Mouse (Mus musculus): ENCODE data around the gene Lsamp. TPM values are rescaled to one million over a fixed set of nuclear protein-coding genes. Genes with fewer than 3 reads are reported as not detected.
A peak's percentile ranks its signal among the peaks of the same experiment; 100 is the strongest.

The Lsamp gene
- polyA plus RNA-seq, 1 experiment from 2014 or later = 8.4 TPM

DNA sequence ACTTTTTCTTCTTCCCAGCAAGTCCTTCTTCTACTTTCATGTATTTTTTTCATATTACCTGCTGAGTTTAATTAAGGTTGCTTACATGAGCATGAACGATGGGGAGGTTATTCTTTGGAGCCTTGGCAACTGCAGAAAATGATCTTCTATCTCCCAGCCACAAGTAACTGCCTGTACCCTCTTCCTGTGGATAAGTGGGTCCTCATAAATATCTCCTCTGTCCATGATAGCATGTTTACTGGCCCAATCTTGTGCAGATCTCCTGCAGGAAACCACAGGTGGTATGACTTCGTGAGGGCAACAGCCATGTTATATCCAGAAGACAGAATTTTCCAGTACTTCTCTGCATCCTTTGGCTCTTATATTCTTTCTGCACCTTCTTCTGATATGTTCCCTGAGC lies 2129.1 kb downstream of the Lsamp start:
- WGBS = 83% methylated on average over 2 of the region's 2 CpGs
- ATAC-seq (ENCODE audit: insufficient number of reproducible peaks, low FRiP score, low TSS enrichment, low read depth) = no peak
- H3K9me3 ChIP-seq (replicated peaks) = no peaks in the 10 kb centered on the region

DNA sequence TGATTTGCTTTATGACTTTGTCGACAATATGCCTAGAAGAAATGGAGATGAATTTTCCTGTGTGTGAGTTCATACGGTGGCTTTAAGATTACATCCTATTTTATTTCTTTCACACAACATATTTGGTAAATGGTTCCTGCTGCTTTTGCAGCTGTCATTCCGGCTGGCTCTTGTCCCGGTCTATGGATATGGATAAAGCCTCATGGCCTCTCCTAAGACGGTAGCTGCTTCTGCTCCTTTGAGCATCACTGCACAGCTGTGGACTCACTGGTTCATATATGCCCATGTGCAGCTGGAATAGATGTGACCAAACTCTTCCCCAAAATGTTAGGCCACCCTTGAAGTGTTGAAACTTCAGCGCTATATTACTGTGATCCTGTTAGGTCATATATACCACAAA lies 2137.6 kb downstream of the Lsamp start:
- no peak for ATAC-seq (ENCODE audit: insufficient number of reproducible peaks, low FRiP score, low TSS enrichment, low read depth)
- Histone ChIP-seq H3K4me2 (replicated peaks) (no peak overlapping the region), H3K9ac (no peak overlapping the region), H3K27ac (replicated peaks) (no peak overlapping the region), H3K27me3 (no peaks in the 10 kb centered on the region), H3K4me1 (no peaks in the 10 kb centered on the region), H3K36me3 (no peaks in the 10 kb centered on the region), H3K4me3 (replicated peaks) (no peak overlapping the region), H3K9me3 (replicated peaks) (no peaks in the 10 kb centered on the region)
- WGBS = 73% methylated on average over 6 of the region's 6 CpGs

More for the DNA sequence above, 2129.1 kb downstream of the Lsamp start:
- Histone ChIP-seq H3K36me3 (no peaks in the 10 kb centered on the region), H3K4me1 (no peaks in the 10 kb centered on the region), H3K4me3 (replicated peaks) (no peak overlapping the region), H3K9ac (no peak overlapping the region), H3K27ac (replicated peaks) (no peak overlapping the region), H3K27me3 (no peaks in the 10 kb centered on the region), H3K4me2 (replicated peaks) (no peak overlapping the region)

DNA sequence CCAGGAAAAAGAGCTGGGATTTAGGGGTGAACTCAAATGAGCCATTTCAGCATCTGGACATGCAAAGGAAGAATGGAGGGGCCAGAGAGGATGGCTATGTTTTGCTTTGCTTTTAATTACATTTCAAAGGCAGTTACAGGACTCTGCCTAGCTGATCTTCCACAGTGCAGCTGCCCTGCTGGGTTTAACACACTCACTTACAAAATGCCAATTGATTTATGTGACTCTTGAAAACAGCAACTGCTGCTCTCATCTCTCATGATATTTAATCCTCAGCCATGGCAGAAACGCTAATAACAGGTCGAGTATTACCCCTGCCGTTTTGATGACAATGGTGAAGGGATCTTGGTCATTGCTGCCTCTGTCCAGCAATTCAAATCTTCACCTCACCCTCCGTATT lies 2139.7 kb downstream of the Lsamp start:
- no peaks in the 10 kb centered on the region for H3K27me3 ChIP-seq
- no peak for ATAC-seq (ENCODE audit: insufficient number of reproducible peaks, low FRiP score, low TSS enrichment, low read depth)
- H3K27ac ChIP-seq (replicated peaks) = no peak overlapping the region
- no peak overlapping the region for H3K4me2 ChIP-seq (replicated peaks)
- no peaks in the 10 kb centered on the region for H3K9me3 ChIP-seq (replicated peaks)
- WGBS = 62% methylated on average over 4 of the region's 4 CpGs
- H3K4me3 ChIP-seq (replicated peaks) = no peak overlapping the region
- H3K36me3 ChIP-seq = no peaks in the 10 kb centered on the region
- no peaks in the 10 kb centered on the region for H3K4me1 ChIP-seq
- no peak overlapping the region for H3K9ac ChIP-seq

DNA sequence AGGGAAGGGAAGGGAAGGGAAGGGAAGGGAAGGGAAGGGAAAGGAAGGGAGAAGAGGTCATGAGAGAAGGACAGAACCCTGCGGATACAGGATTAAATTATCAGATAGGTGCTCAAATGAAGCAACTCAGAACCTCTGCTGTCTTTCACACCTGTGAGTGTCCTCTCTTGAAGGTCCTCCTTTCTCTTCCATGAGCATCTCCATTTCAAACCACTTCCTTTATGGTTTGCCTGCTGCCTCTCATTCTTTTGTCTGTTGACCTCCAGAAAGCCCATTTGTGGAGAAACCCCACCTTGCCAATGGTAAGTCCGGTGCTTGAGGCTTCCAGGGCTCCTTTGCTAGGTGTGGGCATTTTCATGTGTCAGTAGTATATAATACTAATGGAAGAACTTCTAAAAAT lies 2141.9 kb downstream of the Lsamp start:
- H3K9me3 ChIP-seq (replicated peaks) = no peaks in the 10 kb centered on the region
- 96% methylated on average over 2 of the region's 2 CpGs for WGBS
- ATAC-seq (ENCODE audit: insufficient number of reproducible peaks, low FRiP score, low TSS enrichment, low read depth) = no peak
- no peaks in the 10 kb centered on the region for H3K27me3 ChIP-seq
- no peak overlapping the region for H3K4me3 ChIP-seq (replicated peaks)
- no peaks in the 10 kb centered on the region for H3K36me3 ChIP-seq
- H3K4me2 ChIP-seq (replicated peaks) = no peak overlapping the region
- no peaks in the 10 kb centered on the region for H3K4me1 ChIP-seq
- no peak overlapping the region for H3K27ac ChIP-seq (replicated peaks)
- no peak overlapping the region for H3K9ac ChIP-seq

DNA sequence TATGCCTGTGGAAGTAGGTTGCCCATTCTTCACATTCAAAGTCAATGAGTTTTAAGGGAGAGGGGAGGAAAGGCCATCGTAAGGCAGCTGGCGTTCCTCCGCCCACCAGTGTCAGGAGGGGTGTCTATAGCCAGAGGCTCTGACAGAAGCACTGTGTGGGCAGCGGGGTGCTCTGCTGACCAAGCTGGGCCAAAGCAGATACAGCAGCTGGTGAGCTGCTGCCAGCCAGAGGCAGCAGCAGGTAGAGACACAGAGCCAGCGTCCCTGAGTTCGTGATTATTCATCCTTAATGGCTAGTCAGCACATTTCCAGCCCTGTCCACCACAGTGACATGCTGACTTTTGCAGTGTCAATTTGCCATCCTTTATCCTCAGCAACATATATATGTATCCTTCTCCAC lies 2163.0 kb downstream of the Lsamp start:
- Histone ChIP-seq H3K9me3 (replicated peaks) (no peaks in the 10 kb centered on the region), H3K4me3 (replicated peaks) (no peak overlapping the region), H3K27ac (replicated peaks) (no peak overlapping the region), H3K27me3 (no peaks in the 10 kb centered on the region), H3K4me1 (no peaks in the 10 kb centered on the region), H3K9ac (no peak overlapping the region), H3K4me2 (replicated peaks) (no peak overlapping the region), H3K36me3 (no peaks in the 10 kb centered on the region)
- WGBS = 71% methylated on average over 6 of the region's 6 CpGs
- no peak for ATAC-seq (ENCODE audit: insufficient number of reproducible peaks, low FRiP score, low TSS enrichment, low read depth)

DNA sequence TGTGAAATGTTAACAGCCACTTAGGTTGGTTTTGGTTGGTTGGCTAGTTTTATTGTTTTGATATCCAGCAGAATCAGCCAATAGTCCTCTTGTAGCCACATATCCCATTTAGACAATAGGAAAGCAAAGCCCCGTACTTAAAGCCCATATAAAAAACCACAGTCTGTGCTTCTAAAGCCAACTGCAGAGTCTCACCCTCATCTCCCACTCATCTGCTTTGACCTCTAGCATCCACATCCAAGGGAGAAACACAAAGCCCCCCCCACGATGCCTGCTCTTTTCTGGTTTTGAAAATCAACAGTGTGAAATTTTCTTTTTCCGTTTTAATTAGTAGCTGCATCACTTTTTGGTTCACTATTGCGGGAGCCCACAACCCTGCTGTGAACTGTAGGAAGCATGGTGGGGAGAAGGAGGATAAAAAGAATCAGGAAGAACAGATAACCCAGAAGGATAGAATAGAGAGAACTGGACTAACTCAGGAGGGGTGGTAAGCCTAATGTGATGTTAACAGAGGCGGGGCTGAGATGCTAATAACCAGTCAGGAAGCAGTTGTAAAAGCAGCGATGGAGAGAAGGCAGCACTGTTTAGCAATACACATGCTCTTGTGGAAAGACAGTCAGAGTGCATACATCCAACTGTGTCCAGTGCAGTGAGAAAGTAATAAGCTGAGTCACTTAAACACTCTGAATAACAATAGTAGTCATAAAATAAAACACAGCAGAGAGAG lies 2165.2 kb downstream of the Lsamp start:
- ATAC-seq (ENCODE audit: insufficient number of reproducible peaks, low FRiP score, low TSS enrichment, low read depth) = no peak
- Histone ChIP-seq H3K9ac (no peak overlapping the region), H3K36me3 (no peaks in the 10 kb centered on the region), H3K4me2 (replicated peaks) (no peak overlapping the region), H3K4me3 (replicated peaks) (no peak overlapping the region), H3K27me3 (no peaks in the 10 kb centered on the region), H3K27ac (replicated peaks) (no peak overlapping the region), H3K9me3 (replicated peaks) (no peaks in the 10 kb centered on the region), H3K4me1 (0 out of 2 replicates have a peak, but pooled peaks cover 7% of the 10 kb centered on the region)
- 46% methylated on average over 6 of the region's 6 CpGs for WGBS

DNA sequence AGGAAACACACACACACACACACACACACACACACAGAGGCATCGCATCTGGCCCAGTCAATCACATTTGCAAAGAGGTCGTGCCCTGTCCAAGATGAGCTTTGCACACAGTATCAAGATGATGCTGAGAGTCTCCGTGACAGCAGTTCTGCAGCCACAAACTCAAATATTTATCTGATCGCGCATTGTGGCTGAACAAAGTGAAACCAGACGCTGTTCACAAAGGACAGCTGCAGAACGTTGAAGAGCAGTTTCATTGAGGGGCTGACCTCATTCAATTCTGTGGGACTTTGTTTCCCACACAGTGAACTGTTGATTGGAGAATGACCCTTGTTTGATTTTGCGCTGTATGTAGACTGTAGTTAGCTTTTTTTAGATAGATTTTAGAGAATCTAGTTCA lies 2168.5 kb downstream of the Lsamp start:
- Histone ChIP-seq H3K9me3 (replicated peaks) (no peaks in the 10 kb centered on the region), H3K4me2 (replicated peaks) (peak overlapping the region; percentile 15; the same call in 1 of the 2 replicates), H3K4me1 (peaks cover 7% of the 10 kb centered on the region; the same call in 1 of the 2 replicates), H3K9ac (no peak overlapping the region), H3K27me3 (no peaks in the 10 kb centered on the region), H3K36me3 (no peaks in the 10 kb centered on the region), H3K4me3 (replicated peaks) (no peak overlapping the region; the same call in 1 of the 2 replicates), H3K27ac (replicated peaks) (0 out of 2 replicates have a peak overlapping the region, but pooled peaks have one; percentile 44)
- ATAC-seq (ENCODE audit: insufficient number of reproducible peaks, low FRiP score, low TSS enrichment, low read depth) = peak; percentile 15; the same call in 1 of the 2 replicates
- 23% methylated on average over 8 of the region's 8 CpGs for WGBS

DNA sequence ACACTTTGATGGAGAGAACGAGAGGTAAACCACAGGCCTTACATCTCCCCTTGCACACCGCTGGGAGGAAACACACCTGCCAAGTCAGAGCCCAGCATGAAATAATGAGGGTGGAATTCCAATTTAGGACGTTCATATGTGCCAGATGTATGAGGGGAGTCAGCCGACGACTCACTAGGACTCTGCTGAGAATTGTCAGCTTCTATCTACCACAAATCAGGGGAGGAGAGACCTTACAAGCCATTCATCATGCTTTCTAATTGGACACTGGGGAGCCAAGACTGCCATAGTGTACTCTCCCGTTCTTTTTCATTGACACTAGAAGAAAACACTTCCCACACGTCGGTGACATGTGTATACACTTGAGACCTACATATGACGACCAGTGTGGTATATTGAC lies 2173.7 kb downstream of the Lsamp start:
- Histone ChIP-seq H3K9me3 (replicated peaks) (no peaks in the 10 kb centered on the region), H3K27ac (replicated peaks) (no peak overlapping the region), H3K4me1 (peaks cover 2% of the 10 kb centered on the region; the same call in 1 of the 2 replicates), H3K4me2 (replicated peaks) (no peak overlapping the region), H3K36me3 (no peaks in the 10 kb centered on the region), H3K4me3 (replicated peaks) (no peak overlapping the region), H3K9ac (no peak overlapping the region), H3K27me3 (no peaks in the 10 kb centered on the region)
- no peak for ATAC-seq (ENCODE audit: insufficient number of reproducible peaks, low FRiP score, low TSS enrichment, low read depth)
- 45% methylated on average over 9 of the region's 9 CpGs for WGBS

DNA sequence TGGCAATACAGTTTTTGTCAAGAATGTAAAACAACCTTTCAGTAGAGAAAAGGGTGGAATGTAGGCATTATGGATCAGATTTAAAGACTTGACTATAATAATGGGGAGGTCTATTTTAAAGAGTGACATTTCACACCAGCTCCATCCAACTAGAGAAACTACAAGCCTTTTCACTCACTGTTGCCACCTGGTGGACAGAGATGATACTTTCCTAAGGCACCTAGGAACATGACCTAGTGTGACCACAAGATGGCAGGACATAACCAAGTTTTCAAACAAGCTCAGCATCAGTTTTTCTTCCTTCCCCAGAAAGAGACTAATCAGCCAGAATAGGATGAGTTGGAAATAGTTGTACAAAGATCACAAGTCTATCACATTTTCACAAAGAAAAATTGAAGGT lies 2180.8 kb downstream of the Lsamp start:
- H3K9me3 ChIP-seq (replicated peaks) = no peaks in the 10 kb centered on the region
- no peaks in the 10 kb centered on the region for H3K4me1 ChIP-seq
- no peaks in the 10 kb centered on the region for H3K27me3 ChIP-seq
- no peak overlapping the region for H3K9ac ChIP-seq
- H3K36me3 ChIP-seq = no peaks in the 10 kb centered on the region
- H3K4me3 ChIP-seq (replicated peaks) = no peak overlapping the region
- no peak overlapping the region for H3K4me2 ChIP-seq (replicated peaks)
- 0 out of 2 replicates have a peak, but pooled peaks have one; percentile 11 for ATAC-seq (ENCODE audit: insufficient number of reproducible peaks, low FRiP score, low TSS enrichment, low read depth)
- no peak overlapping the region for H3K27ac ChIP-seq (replicated peaks)

DNA sequence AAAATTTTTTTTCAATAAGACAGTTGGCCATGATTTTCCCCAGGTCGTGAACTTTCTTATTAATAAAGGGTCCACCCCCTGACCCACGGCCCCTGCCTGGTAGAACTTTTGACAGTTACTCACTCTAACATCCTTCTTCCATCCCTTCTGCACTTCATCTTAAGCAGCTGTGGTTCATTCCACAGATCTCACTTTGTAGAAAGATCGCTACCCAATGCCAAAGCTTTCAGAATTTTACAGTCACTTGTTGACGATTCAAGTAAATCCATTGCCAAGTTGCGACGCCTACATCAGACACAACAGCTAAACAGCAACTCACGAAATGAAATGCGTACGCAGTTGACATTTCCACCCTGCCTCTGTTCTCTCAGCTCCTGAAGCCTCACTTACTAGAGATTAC lies 2184.1 kb downstream of the Lsamp start:
- WGBS = 86% methylated on average over 9 of the region's 9 CpGs
- ATAC-seq (ENCODE audit: insufficient number of reproducible peaks, low FRiP score, low TSS enrichment, low read depth) = no peak
- no peak overlapping the region for H3K4me3 ChIP-seq (replicated peaks)
- H3K9me3 ChIP-seq (replicated peaks) = no peaks in the 10 kb centered on the region
- no peak overlapping the region for H3K4me2 ChIP-seq (replicated peaks)
- no peaks in the 10 kb centered on the region for H3K27me3 ChIP-seq
- no peaks in the 10 kb centered on the region for H3K36me3 ChIP-seq
- H3K4me1 ChIP-seq = no peaks in the 10 kb centered on the region
- H3K9ac ChIP-seq = no peak overlapping the region
- H3K27ac ChIP-seq (replicated peaks) = no peak overlapping the region

DNA sequence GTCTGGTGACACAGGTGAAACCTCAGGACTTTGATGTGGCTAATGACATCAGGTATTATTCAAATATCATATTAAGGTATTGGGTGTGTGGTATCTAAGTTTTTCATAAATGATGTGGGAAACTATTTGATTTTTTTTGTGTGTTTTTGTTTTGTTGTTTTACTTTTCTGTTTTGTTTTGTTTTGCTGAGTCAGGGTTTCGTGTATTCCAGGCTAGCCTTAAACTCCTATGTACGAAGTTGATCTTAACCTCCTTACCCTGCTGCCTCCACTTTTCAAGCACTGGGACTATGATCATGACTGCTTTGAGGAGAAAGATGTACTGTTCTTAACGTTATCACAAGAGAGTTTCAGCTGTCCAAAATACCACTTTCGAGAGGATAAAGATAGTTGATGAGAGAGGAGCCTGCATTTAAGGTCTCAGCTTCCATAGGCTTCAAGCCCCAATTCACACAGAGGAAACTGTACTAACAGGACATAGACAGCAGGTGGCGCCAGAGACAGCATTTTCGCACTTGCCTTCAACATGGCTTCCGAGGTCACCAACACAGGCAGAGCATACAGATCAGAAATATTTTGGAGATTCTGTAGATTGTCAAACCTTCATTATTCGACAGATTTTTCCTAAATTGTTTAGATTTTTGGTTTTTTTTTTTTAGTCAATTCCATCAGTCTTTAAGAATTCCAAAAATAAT lies 2185.4 kb downstream of the Lsamp start:
- Histone ChIP-seq H3K4me2 (replicated peaks) (no peak overlapping the region), H3K9me3 (replicated peaks) (no peaks in the 10 kb centered on the region), H3K4me3 (replicated peaks) (no peak overlapping the region), H3K9ac (no peak overlapping the region), H3K27ac (replicated peaks) (no peak overlapping the region), H3K36me3 (no peaks in the 10 kb centered on the region), H3K27me3 (no peaks in the 10 kb centered on the region), H3K4me1 (no peaks in the 10 kb centered on the region)
- ATAC-seq (ENCODE audit: insufficient number of reproducible peaks, low FRiP score, low TSS enrichment, low read depth) = no peak
- WGBS = 20% methylated on average over 8 of the region's 8 CpGs

Measured in embryonic facial prominence, embryonic 15.5 days (tissue).